Mouse (Mus musculus) lung, adult 2 months (tissue): Measurements from ENCODE around the gene Gbp8.
"Not testable (repeated sequence)": the region's sequence is repeated elsewhere in the genome, so short reads cannot be mapped to it uniquely, and the experiment has no call there.

Experiments
- CTCF ChIP-seq: fragments of 200-500 bp; IDR thresholded peaks from 2 replicates; pipeline ENCODE4 v1.5.1; 2011; ENCODE audit warnings: mild to moderate bottlenecking, low read length, control low read depth; ENCODE audit not compliant: insufficient read depth
- POLR2A ChIP-seq: fragments of 200-500 bp; IDR thresholded peaks from 2 replicates; pipeline ENCODE4 v1.6.1; 2011; ENCODE audit warnings: low read depth, mild to moderate bottlenecking, control low read depth, low read length, borderline replicate concordance; ENCODE audit errors: extremely low read depth

- TF ChIP-seq CTCF, POLR2A: not testable (repeated sequence)
Measured at GRCm38 (mm10) chr5:105068356-105068755, 71.0 kb downstream of the Gbp8 start.
